Mouse (Mus musculus): Measurements from ENCODE around the gene Gzmk.

GRCm38 (mm10) chr13:113221851-113222250, 3.9 kb downstream of the Gzmk start:
- TF ChIP-seq CTCF (IDR thresholded peaks at IDR 0.05; ENCODE audit: extremely low read depth, insufficient read length, insufficient replicate concordance, low read depth, low read length) (no peak), POLR2A (IDR thresholded peaks at IDR 0.05; ENCODE audit: low read depth, low read length) (no peak)
